Mouse (Mus musculus) intestine, postnatal 0 days (tissue): Measurements from ENCODE around the gene Mllt1. TPM values are rescaled to one million over a fixed set of nuclear protein-coding genes. Genes with fewer than 3 reads are reported as not detected.

Source experiments
- ATAC-seq: fragments of 200-750 bp; cut with Nextera tagmentation; 2 replicates; pipeline ENCODE4 v1.8.0; 2017; ENCODE audit warnings: mild to moderate bottlenecking, moderate TSS enrichment, moderate library complexity
- H3K27ac ChIP-seq: fragments of 300-500 bp; sonication (generic); 2 replicates; pipeline ENCODE4 v1.5.1; 2014; ENCODE audit warnings: mild to moderate bottlenecking, low read depth, low read length, moderate library complexity
- H3K27me3 ChIP-seq: fragments of 300-500 bp; sonication (generic); replicated peaks from 2 replicates; pipeline ENCODE4 v1.6.1; 2014; ENCODE audit warnings: low read length, mixed read lengths; ENCODE audit not compliant: control insufficient read depth, insufficient read depth
- H3K36me3 ChIP-seq: fragments of 300-500 bp; sonication (generic); 2 replicates; pipeline ENCODE4 v1.6.1; 2014; ENCODE audit warnings: mild to moderate bottlenecking, moderate library complexity; ENCODE audit not compliant: control insufficient read depth, insufficient read depth
- H3K4me1 ChIP-seq: fragments of 300-500 bp; sonication (generic); replicated peaks from 2 replicates; pipeline ENCODE4 v1.6.1; 2014; ENCODE audit warnings: antibody characterized with exemption, low read length, mixed read lengths; ENCODE audit not compliant: control insufficient read depth, insufficient read depth
- H3K4me2 ChIP-seq: fragments of 300-500 bp; sonication (generic); replicated peaks from 2 replicates; pipeline ENCODE4 v1.6.1; 2014; ENCODE audit warnings: low read depth, mild to moderate bottlenecking, moderate library complexity
- H3K4me3 ChIP-seq: fragments of 300-500 bp; sonication (generic); 2 replicates; pipeline ENCODE4 v1.5.1; 2014; ENCODE audit warnings: low read depth, low read length
- H3K9ac ChIP-seq: fragments of 300-500 bp; sonication (generic); 2 replicates; pipeline ENCODE4 v1.6.1; 2014; ENCODE audit warnings: mild to moderate bottlenecking, low read depth, low read length
- H3K9me3 ChIP-seq: fragments of 300-500 bp; sonication (generic); 2 replicates; pipeline ENCODE4 v1.6.1; 2016; ENCODE audit warnings: mixed run types; ENCODE audit not compliant: control insufficient read depth
- CTCF ChIP-seq: sonication (generic); IDR thresholded peaks from 2 replicates; pipeline ENCODE4 v1.5.1; 2016; ENCODE audit warnings: low read depth, mild to moderate bottlenecking, control low read depth, antibody characterized with exemption, moderate library complexity
- WGBS: fragments of 180-500 bp; shearing (Covaris S2); extraction: QIAGEN DNeasy Blood & Tissue Kit; methylation state at CpG from one replicate; pipeline ENCODE4 v1.1.7; 2014; 5-methylcytosine and 5-hydroxymethylcytosine counted together
- polyA plus RNA-seq: library from polyadenylated mRNA; unstranded; fragments of >200 nt; fragmentation: Nextera tagmentation; extraction: Ambion mirVana; gene quantifications from 2 replicates; pipeline ENCODE4 v1.2.1, GENCODE M21; 2015

Mllt1 gene
- polyA plus RNA-seq, 1 experiment from 2014 or later, result 10.5 TPM

DNA sequence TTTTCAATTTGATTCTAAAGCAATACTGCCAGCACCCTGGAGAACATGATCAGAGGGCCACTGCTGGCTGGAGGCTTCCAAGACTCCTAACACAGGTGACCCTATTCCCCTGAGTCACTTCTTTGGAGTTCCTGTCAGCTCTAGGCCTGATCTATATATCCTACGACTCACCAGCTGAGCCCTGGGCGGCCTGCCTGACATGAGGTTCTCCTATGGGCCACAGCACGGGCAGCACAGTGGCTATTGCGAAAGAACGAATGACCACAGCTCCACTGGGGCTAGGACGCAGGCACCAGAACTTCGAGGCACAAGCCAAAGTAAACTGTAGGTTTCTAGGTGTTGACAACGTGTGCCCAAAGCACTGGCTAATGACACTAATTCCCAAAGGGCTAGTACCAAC is 5.2 kb downstream of the Mllt1 start:
- no peak for TF ChIP-seq CTCF
- no peaks in the 10 kb centered on the region for H3K4me1 ChIP-seq
- WGBS, result 73% methylated on average over 8 of the region's 8 CpGs
- no peaks in the 10 kb centered on the region for H3K9me3 ChIP-seq
- H3K4me2 ChIP-seq, result no peak overlapping the region
- H3K27me3 ChIP-seq, result no peaks in the 10 kb centered on the region
- H3K36me3 ChIP-seq, result peaks cover 4% of the 10 kb centered on the region
- no peak overlapping the region for H3K4me3 ChIP-seq
- no peak for ATAC-seq
- H3K27ac ChIP-seq, result no peak overlapping the region
- H3K9ac ChIP-seq, result no peak overlapping the region

DNA sequence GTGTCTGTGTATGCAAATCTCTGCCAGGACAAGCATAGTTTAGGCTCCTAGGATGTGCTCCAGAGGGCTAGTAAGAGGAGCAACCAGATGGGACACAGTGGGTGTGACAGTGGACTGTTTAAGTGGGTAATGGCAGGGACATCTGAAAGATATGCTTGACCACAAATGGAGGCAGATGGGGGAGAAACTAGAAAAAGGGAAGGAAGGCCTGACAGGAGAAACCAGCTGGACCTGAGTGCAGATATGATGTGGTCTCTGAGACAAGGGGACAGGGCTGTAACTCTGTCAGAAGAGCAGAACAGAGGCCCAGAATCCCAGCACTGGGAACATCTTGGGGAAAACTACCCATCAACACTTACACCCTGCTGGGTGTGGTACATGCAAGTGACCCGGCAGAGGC is 5.7 kb downstream of the Mllt1 start:
- WGBS, result 77% methylated on average over 1 of the region's 1 CpGs
- TF ChIP-seq CTCF, result no peak
- H3K27me3 ChIP-seq, result no peaks in the 10 kb centered on the region
- no peak overlapping the region for H3K9ac ChIP-seq
- no peak overlapping the region for H3K4me2 ChIP-seq
- H3K9me3 ChIP-seq, result no peaks in the 10 kb centered on the region
- H3K4me3 ChIP-seq, result no peak overlapping the region
- no peak overlapping the region for H3K27ac ChIP-seq
- no peaks in the 10 kb centered on the region for H3K4me1 ChIP-seq
- peaks cover 9% of the 10 kb centered on the region for H3K36me3 ChIP-seq
- ATAC-seq, result no peak

DNA sequence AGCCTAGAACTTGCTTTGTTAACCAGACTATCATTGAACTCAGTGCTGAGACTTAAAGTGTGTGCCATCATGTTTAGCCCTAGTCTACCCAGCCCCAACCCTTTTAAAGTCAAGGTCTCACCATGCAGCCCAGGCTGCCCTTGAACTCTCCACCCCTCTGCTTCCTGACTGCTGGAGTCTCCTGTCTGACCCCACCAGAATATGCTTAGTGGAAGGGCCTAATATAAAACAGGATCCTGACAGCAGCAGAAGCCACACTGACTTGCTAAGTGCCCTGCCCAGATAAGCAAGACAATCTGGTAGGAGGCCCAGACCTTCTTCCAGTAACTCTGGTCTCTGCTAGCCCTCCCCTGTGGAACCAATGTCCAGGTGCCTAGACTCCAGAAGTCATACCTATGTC is 6.1 kb downstream of the Mllt1 start:
- no peak for TF ChIP-seq CTCF
- Histone ChIP-seq H3K4me2 (no peak overlapping the region), H3K27me3 (no peaks in the 10 kb centered on the region)

DNA sequence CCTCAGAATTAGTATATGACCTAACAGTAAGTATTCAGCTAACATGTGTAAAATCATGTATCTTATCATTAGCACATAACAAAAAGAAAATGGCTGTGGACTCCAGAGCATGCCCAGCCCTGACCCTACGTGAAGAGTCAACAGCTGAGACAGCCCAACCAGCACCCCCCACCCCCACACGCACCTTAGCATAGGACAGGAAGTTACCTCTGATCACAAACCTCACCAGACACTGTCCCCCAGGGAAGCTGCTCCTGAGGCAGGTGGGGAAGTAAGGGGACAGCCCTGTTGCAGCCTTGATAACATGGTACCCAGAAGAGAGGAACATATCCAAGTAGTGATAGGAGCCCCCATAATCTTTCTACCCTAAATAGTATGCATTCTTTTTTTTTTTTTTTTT is 9.2 kb downstream of the Mllt1 start:
- WGBS, result 84% methylated on average over 2 of the region's 2 CpGs

More for the DNA sequence above, 6.1 kb downstream of the Mllt1 start:
- no peak overlapping the region for H3K27ac ChIP-seq
- H3K4me3 ChIP-seq, result no peak overlapping the region
- no peak overlapping the region for H3K9ac ChIP-seq
- H3K36me3 ChIP-seq, result peaks cover 10% of the 10 kb centered on the region
- no peaks in the 10 kb centered on the region for H3K4me1 ChIP-seq
- no peak for ATAC-seq
- H3K9me3 ChIP-seq, result no peaks in the 10 kb centered on the region

DNA sequence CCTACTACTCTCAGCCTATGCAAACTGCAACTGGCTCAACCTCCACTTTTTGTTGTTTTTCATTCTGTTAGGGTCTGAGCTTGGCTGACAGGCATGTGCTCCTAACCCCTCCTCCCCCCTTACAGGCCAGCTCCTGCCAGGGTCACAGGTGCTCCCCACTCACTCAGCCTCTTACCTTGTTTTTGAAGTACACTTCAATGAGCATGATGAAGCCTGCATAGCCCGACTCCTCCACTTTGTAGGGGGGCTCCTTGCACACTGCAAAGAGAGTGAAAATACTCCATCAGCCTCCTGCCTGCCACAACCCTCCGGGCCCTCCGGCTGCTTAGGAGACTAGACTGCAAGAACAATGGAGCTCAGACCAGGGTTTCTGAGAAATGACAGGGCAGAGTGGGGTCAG is 15.5 kb downstream of the Mllt1 start:
- Histone ChIP-seq H3K27ac (no peak overlapping the region), H3K9me3 (no peaks in the 10 kb centered on the region), H3K9ac (no peak overlapping the region), H3K36me3 (peaks cover 70% of the 10 kb centered on the region), H3K27me3 (no peaks in the 10 kb centered on the region), H3K4me2 (no peak overlapping the region), H3K4me1 (no peaks in the 10 kb centered on the region), H3K4me3 (no peak overlapping the region)
- no peak for ATAC-seq
- no peak for TF ChIP-seq CTCF
- WGBS, result 88% methylated on average over 3 of the region's 3 CpGs

More for the DNA sequence above, 9.2 kb downstream of the Mllt1 start:
- Histone ChIP-seq H3K9ac (no peak overlapping the region), H3K9me3 (no peaks in the 10 kb centered on the region), H3K4me3 (no peak overlapping the region), H3K27me3 (no peaks in the 10 kb centered on the region), H3K4me2 (no peak overlapping the region), H3K4me1 (no peaks in the 10 kb centered on the region), H3K36me3 (peaks cover 33% of the 10 kb centered on the region), H3K27ac (no peak overlapping the region)
- ATAC-seq, result no peak
- no peak for TF ChIP-seq CTCF

DNA sequence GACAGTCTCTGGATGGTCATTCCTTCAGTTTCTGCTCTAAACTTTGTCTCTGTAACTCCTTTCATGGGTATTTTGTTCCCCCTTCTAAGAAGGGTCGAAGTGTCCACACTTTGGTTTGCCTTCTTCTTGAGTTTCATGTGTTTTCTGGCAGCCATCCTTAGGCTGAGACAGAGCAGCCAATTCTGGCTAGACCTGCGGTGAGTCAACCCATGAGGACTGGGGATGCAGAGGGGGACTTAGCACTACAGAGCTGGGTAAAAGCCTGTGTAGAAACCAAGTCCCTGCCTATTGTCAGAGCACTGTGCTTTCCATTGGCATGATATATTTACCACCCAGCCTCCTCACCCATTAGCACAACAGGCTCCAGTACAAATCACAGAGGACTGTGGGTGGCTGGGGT is 18.0 kb downstream of the Mllt1 start:
- H3K9me3 ChIP-seq, result no peaks in the 10 kb centered on the region
- ATAC-seq, result no peak
- H3K36me3 ChIP-seq, result peaks cover 72% of the 10 kb centered on the region
- no peak overlapping the region for H3K27ac ChIP-seq
- H3K4me2 ChIP-seq, result no peak overlapping the region
- WGBS, result 93% methylated on average over 2 of the region's 2 CpGs
- H3K4me3 ChIP-seq, result no peak overlapping the region
- H3K4me1 ChIP-seq, result no peaks in the 10 kb centered on the region
- no peak for TF ChIP-seq CTCF
- no peak overlapping the region for H3K9ac ChIP-seq
- no peaks in the 10 kb centered on the region for H3K27me3 ChIP-seq

DNA sequence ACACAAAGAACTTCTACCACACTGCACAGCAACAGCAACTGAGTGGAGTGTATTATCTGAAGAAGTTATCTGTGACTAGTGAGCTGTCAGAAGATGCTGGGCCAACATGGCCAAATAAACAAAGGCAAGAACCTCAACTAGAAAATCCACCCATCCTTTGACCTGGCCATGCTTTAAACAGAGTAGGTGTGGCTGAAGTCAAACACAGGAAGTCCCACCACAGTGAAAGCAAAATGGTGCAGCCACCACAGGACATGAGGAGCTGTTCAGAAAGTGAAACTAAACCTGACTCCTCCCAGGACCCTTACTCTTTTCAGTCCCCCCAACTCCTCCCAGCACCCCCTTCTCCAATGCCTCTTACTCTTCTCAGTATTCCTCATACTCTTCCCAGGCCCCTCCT is 21.8 kb downstream of the Mllt1 start:
- H3K4me2 ChIP-seq, result no peak overlapping the region
- no peaks in the 10 kb centered on the region for H3K9me3 ChIP-seq
- H3K27me3 ChIP-seq, result no peaks in the 10 kb centered on the region
- ATAC-seq, result no peak
- peaks cover 52% of the 10 kb centered on the region for H3K36me3 ChIP-seq
- TF ChIP-seq CTCF, result no peak
- no peak overlapping the region for H3K4me3 ChIP-seq
- H3K9ac ChIP-seq, result no peak overlapping the region
- no peaks in the 10 kb centered on the region for H3K4me1 ChIP-seq
- no peak overlapping the region for H3K27ac ChIP-seq
